Mouse (Mus musculus) frontal cortex, adult 2 months (tissue): ENCODE data around the gene Serpina3f. TPM values are rescaled to one million over a fixed set of nuclear protein-coding genes. Genes with fewer than 3 reads are reported as not detected.
A peak's percentile ranks its signal among the peaks of the same experiment; 100 is the strongest.
"Not testable (repeated sequence)": the region's sequence is repeated elsewhere in the genome, so short reads cannot be mapped to it uniquely, and the experiment has no call there.

ENCODE experiments used
- DNase-seq, 2 experiments: peaks; one replicate each; pipeline ENCODE4 v3.0.0; 2022; ENCODE audit warnings: low spot score in 1 of 2; ENCODE audit errors: extremely low spot score in 1 of 2
- polyA plus RNA-seq: library from polyadenylated mRNA; depleted of rRNA; stranded (reverse); fragments of >200 nt; gene quantifications from 2 replicates; pipeline ENCODE4 v1.2.3, GENCODE M21; 2012; rRNA removed

Gene Serpina3f
- 0.06 TPM in 1 of 2 replicates, not detected in the other for polyA plus RNA-seq

GRCm38 (mm10) chr12:104214445-104214753 lies at the start of gene Serpina3f:
Gene Serpina3f (plus strand): TSS chr12:104214544.
- no peak for DNase-seq

DNA sequence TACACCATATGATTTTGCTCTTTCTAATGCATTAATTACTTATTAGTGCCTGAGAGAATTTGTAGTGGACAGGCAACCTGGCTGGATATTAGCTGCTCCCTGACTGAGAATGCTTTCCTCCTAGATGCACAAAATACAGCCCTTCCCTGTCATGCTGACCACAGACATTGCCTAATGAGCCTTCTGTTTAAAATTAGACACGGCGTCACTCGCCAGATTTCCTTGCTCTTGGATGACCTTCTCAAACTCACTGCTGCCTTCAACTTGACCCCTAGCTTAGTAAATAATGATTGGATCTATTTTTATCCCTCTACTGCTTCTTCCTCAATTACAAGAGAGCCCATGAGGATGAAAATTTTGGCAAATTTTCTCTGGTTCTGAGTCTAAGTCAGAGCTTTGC lies 39.6 kb upstream of the Serpina3f start:
- no peak for DNase-seq

DNA sequence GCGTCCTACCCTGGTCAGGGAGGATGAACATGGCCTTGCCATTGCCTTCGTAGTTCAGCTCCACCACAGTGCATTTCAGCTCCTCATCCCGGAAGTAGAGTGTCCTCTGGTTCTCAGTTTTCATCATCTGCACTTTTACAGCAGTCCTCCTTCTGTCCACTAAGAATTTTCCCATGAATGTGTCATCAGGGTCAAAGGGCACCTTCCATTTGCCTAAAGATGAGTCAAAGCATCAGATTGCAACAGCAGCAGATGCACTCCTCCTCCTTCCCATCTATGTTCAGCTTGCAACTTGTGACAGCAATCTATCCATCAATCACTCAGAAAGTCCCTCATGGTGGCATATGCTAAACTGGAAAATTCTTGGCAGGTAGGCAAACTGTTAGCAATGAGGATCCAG lies 38.7 kb upstream of the Serpina3f start:
- DNase-seq: no peak

GRCm38 (mm10) chr12:104178577-104178976 lies 35.8 kb upstream of the Serpina3f start:
- DNase-seq: no peak

- no peak for DNase-seq
These were observed 35.4 kb upstream of the Serpina3f start for GRCm38 (mm10) chr12:104178987-104179386.

- DNase-seq: no peak
These were observed 29.3 kb upstream of the Serpina3f start for GRCm38 (mm10) chr12:104185046-104185445.

DNA sequence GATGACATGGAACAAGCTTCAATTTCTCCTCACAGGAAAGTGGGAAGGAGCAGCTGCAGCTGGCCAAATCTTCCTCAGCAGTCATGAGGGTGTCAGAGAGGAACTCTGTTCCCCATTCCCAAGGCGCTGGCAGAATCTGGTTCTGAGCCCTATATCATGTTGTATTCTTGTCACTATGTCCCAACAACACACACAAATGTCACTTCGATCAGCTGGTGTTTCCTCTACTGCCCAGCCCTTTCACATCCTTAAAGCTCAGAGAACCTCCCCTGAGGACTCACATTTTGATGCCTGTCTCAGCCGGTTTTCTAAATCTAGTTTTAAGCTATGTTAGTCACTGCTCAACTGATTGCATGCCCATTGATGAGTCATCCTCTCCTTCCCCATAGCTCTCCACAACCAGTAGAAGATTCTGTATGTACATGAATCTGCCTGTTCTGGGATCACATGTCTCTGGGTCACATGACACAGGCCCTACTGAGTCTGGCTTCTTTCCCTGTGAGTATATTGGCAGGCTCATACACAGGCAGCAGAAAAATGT lies 28.2 kb upstream of the Serpina3f start:
- peak; percentile 21 to 58 for DNase-seq

DNA sequence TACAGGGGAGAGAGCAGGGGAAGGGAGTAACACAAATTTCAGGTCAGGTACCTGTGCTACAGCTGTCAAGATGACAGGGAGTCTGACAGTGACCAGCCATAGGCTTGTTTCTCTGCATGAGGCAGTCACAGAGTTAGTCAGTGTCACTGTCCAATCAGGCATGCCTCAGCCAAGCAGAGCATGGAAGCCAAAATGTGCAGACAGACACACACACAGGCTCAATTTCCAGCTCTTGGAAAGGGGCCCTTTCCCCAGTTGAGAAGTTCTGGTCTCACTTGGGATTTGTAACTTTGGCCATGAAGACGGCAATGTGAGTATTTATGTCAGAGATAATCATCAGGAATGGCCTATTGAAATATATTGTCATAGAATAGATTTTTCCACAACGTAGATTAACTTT lies 25.1 kb upstream of the Serpina3f start:
- no peak for DNase-seq

GRCm38 (mm10) chr12:104190852-104191251 lies 23.5 kb upstream of the Serpina3f start:
- DNase-seq: no peak

DNA sequence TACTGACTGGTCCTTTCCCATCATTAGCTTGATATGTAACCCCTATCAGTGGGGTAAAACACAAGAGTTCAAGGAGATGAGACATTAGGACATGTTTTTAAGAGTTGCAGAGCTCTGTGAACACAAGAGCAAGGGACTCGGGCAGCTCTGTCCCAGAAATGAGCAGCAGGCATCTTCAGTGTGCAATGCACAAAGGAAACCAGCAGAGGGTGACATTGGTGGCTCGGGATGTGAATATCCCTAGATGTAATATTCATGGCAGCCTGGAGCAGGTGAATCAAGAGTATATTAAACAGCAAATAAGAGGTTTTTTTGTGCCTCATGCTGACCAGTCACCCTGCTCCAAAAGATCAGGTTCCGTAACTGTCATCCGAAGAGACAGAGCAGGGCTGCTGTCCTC lies 5.2 kb upstream of the Serpina3f start:
- DNase-seq: no peak

GRCm38 (mm10) chr12:104209802-104210201 lies 4.5 kb upstream of the Serpina3f start:
- no peak for DNase-seq

GRCm38 (mm10) chr12:104213689-104214444 lies 477 bp upstream of the Serpina3f start:
- no peak for DNase-seq

GRCm38 (mm10) chr12:104215249-104215648 lies 905 bp downstream of the Serpina3f start:
- no peak for DNase-seq

- DNase-seq: no peak
These were observed 7.3 kb downstream of the Serpina3f start for GRCm38 (mm10) chr12:104221616-104222015.

GRCm38 (mm10) chr12:104223690-104224089 lies 9.3 kb downstream of the Serpina3f start:
- DNase-seq: no peak

DNA sequence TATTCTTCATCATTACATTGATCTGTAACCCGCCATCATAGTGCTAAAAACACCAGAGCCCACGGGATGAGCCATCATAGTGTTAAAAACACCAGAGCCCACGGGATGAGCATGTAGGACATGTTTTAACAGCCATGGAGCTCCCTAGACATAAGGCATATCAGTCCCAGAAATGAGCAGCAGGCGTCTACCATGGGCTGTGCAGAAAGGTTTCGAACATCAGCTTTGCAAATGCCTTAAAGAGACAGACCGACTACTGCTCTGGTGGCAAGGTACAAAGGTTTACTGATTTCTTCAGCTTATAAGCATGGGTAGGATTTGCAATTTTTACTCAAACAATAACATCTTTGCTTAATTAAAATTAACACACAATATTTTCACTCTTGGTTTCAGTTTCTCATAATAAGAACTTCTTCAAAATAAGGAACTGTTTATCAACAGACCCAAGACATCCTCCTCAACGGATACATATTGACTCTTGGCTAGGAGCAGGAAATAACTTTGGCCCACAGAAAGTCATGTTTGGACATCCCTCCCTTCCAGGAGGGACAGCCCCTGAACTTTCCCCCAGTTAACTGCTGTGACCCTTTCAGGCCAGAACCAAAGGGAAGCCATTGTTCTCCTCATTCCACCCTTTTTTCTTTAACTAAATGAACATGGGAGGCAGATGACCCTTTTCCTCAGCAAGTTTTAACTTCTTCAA lies 10.4 kb downstream of the Serpina3f start:
- no peak for DNase-seq

DNA sequence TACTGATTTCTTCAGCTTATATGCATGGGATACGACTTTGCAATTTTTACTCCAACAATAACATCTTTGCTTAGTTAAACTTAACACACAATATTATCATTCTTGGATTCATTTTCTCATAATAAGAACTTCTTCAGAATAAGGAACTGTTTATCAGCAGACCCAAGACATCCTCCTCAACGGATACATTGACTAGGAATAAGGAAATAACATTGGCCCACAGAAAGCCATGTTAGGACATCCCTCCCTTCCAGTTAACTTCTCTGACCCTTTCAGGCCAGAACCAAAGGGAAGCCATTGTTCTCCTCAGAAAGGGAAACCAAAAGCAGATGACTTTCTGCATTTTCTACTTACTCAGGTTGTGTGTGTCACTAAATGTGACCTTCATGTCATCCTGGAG lies 16.4 kb downstream of the Serpina3f start:
- DNase-seq: no peak

GRCm38 (mm10) chr12:104235915-104236314 lies 21.6 kb downstream of the Serpina3f start, which contains the start of gene Serpina3g:
Gene Serpina3g (plus strand): TSS chr12:104236245.
- no peak for DNase-seq

- DNase-seq: not testable (repeated sequence)
These were observed 23.7 kb downstream of the Serpina3f start for GRCm38 (mm10) chr12:104238048-104238447.

GRCm38 (mm10) chr12:104243307-104243706 lies 29.0 kb downstream of the Serpina3f start:
- DNase-seq: no peak

- DNase-seq: peak in 1 of 2 experiments; percentile 45
These were observed 30.7 kb downstream of the Serpina3f start for GRCm38 (mm10) chr12:104245092-104245491.

- peak in 1 of 2 experiments; percentile 36 for DNase-seq
These were observed 31.3 kb downstream of the Serpina3f start for GRCm38 (mm10) chr12:104245595-104245994.
